Mouse (Mus musculus): ENCODE results near the gene Fam189a1.

Gene Fam189a1

DNA sequence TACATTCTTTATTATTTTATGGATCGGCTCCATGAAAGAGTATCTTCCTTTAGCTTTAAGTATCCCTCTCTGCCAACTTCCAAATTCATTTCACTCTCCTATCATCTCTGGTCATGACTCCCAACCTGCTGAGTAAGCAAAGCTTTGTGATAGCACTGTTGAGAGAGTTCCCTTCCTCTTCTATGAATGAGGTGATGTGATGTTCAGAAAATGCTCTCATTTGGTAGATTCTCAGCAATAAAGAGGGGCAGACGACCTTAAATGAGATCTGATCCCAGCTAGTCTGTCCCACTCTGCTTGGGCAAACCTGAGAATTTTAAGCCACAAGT lies 205.6 kb downstream of the Fam189a1 start:
- no peak for DNase-seq (ENCODE audit: low spot score in 2 of 2)

DNA sequence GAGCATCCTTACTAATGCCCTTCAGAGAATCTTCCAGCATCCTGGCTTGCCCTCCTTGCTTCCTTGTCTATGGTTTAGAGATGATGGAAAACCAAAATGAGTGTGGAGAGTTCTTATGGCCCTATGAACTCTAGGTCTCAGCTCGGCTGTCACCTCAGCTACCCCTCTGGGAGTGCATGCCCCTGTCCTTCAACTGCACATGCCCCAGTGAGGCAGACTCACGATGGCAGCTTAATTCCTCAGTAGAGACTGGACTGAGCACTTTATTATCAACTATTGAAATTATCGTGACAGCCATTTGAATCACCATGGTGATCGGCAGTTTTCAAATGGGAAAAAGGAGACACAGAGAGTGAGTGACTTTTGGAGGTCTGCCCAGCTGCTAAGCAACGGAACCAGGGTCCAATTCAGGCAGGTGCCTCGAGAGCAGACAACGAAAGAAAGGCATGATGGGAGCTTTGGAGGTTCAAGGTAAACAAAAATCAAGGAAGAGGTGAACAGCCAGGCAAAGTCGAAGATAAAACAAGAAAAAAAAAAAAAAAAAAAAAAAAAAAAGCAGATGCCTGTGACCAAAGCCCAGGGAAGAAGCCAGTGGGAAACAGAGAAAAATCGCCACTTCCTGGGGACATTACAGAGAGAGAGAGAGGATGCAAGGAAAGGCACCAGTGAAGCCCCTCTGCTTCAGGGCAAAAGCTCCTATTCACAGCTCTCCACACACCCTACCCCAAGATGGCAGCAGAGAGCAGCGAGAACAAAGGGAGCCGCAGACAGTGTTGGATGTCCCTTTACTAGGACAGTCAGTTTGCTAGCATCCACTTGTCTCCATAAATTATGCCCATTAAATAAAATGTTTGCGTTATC lies 206.2 kb downstream of the Fam189a1 start:
- peak; percentile 29 to 36 for DNase-seq (ENCODE audit: low spot score in 2 of 2)

- DNase-seq (ENCODE audit: low spot score in 2 of 2): no peak
Observed at GRCm38 (mm10) chr7:64949465-64949864, 206.9 kb downstream of the Fam189a1 start.

DNA sequence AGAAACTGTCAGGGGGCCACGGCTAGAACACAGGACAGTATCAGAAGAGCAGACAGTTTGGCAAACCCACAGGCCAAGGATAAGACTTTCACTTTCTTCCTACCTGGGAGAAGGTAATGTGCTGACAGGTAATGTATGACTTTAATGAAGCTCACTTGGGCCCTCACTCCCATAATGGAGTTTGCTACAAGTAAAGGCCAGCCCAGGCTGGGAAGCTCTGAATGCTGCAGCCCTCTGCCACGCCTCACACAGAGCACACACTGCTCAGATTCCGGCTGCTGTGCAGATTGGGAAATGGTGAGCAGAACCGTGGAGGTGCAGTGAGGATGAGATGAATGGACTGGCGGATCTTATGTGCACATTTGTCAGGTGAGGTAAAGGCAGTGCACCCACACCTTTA lies 211.7 kb downstream of the Fam189a1 start:
- DNase-seq (ENCODE audit: low spot score in 2 of 2): no peak

DNA sequence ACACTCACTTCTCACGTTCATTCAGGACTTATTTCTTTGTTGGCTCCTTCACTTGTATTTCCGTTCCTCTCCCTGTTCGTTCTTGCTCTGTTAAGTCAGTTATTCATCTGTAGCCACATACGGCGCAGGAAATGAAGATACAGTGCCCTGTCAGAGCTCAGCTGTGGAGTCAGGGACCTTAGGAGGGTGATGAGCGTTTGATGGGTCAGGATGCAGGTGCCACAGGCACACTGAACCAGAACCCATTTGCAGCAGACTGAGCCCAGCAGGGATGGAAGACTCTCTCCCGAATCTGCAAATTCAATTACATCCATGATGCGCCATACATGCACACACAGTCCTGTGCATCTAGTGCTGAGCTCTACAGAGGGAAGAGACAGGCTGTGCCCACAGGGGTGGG lies 212.2 kb downstream of the Fam189a1 start:
- DNase-seq (ENCODE audit: low spot score in 2 of 2): no peak

DNA sequence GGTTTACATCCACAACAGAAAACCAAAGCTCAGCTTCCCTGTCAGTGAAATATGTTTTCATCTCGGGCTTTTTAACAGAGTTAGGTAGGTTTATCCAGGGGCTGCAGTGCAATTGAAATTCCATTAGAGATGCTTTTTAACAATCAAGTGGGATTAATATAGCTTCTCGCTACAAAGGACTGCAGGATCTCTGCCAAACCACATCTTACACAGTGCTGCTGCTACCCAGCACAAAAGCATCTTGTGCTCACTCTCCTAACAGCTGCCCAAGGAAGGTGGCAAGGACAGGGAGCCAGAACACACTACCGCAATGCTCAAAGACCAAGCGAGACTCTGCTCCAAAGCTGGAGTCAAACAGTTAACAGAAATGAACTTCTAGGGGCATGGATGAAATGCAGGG lies 219.4 kb downstream of the Fam189a1 start:
- no peak for DNase-seq (ENCODE audit: low spot score in 2 of 2)

- no peak for DNase-seq (ENCODE audit: low spot score in 2 of 2)
Observed at GRCm38 (mm10) chr7:64934115-64934514, 222.3 kb downstream of the Fam189a1 start.

GRCm38 (mm10) chr7:64930980-64931379 lies 225.4 kb downstream of the Fam189a1 start:
- DNase-seq (ENCODE audit: low spot score in 2 of 2): peak in 1 of 2 experiments; percentile 36

DNA sequence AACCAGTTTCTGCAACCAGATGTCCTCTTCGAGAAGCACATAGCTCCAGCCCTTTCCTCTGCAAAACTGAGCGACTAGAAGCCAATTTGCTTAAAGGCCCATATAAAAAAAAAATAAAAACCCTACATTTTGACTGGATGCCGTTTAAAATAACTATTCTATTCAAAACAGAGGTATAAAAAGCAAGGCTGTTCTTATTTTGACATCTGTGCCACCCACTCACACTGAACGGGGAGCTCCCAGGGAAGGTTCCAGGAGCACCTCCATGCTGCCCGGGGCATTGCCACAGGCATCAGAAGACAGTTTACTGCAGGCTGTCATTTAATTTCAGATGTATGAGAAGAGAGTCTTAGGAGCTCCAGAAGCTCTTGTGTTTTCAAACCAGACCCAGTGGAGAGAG lies 232.5 kb downstream of the Fam189a1 start:
- peak in 1 of 2 experiments; percentile 42 for DNase-seq (ENCODE audit: low spot score in 2 of 2)

DNA sequence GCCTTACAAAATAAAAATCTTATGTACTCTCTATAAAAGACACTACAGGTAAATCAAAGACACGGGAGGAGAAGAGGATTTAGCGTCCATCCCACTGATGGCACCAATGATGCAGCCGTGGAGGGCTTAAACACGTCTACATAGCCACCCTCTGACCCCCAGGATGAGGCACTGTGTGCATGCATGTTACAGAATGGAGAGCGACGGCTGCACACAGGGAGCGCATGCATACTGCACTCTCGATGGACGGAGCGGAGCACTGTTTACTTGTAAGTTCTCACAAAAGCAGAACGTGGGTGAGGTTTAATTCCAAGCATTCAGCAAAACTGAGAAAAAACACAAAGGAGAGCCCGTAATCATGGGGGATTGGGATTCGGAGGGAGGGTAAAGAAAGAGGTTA lies 235.2 kb downstream of the Fam189a1 start:
- no peak for DNase-seq (ENCODE audit: low spot score in 2 of 2)

DNA sequence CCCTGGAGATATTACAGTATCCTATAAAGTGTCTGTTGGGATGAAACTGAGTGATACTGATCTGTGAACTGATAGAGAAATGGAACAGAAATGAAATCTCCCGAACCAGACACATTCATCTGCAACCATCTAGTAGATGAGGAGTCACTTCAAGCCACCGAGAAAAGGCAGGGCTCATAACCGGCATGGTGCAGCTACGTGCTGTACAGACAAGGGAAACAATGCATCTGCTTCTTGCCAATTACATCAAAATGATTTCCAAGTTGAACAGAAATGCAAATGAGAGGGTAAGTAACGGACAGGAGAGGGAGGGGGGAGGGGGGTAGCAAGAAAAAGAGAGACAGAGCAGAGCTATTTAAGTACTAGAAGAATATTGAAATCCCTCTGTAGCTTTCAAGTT lies 235.6 kb downstream of the Fam189a1 start:
- no peak for DNase-seq (ENCODE audit: low spot score in 2 of 2)

- no peak for DNase-seq (ENCODE audit: low spot score in 2 of 2)
Observed at GRCm38 (mm10) chr7:64916654-64917053, 239.7 kb downstream of the Fam189a1 start.

DNA sequence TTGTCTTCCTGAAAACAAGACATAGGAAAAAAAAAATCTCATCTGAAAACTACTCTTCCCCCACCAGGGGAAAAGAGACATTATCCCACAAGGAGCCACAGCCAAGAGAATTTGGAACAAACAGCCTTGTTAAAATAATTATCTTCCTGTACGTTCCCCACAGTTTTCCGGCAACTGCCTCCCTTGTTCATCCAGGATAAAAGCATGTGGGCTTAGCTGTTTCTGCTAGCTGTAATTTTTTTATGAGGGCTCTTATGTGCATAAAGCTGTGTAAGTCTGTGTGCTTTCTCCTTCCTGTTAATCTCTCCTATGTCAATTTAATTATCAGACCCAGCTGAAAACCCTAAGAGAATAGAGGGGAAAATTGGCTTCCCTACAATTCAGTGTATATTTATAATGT lies 241.2 kb downstream of the Fam189a1 start:
- no peak for DNase-seq (ENCODE audit: low spot score in 2 of 2)

- no peak for DNase-seq (ENCODE audit: low spot score in 2 of 2)
Observed at GRCm38 (mm10) chr7:64911945-64912344, 244.4 kb downstream of the Fam189a1 start.

DNA sequence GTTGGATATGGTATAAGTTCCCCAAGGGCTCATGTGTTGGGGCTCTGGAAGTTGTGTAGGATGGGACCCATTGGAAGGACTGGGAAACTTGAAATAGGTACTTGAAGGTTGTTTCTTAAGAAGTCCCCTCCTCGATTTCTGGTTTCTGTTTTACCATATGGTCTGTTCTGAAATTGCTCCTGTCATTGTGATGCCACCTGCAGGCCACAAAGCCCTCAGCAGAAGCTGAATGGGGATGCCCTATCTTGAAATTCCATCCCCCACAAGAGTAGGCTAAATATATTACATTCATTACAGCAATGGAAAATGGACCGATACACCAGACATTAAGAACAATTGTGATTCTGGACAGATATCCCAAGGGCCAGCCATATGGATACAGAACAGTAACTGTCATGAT lies 246.2 kb downstream of the Fam189a1 start:
- DNase-seq (ENCODE audit: low spot score in 2 of 2): no peak

GRCm38 (mm10) chr7:64906955-64907354 lies 249.4 kb downstream of the Fam189a1 start:
- DNase-seq (ENCODE audit: low spot score in 2 of 2): no peak

DNA sequence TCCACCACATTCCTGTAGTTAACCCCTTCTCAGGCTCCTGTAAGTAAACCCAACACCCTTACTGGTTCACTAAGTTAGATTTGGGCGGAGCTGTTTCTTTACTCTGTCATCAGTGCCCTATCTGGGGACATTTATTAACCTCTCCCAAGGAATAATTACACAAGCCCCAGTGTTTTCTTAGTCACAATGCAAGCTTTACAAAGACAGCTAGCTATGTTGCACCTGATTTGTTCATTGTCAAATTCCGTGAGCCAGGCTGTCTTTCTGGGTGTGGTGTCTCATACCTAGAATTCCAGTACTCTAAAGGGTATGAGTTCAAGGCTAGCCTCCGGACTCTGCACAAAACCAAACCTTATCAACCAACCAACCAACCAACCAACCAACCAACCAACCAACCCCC lies 250.9 kb downstream of the Fam189a1 start:
- no peak for DNase-seq (ENCODE audit: low spot score in 2 of 2)

DNA sequence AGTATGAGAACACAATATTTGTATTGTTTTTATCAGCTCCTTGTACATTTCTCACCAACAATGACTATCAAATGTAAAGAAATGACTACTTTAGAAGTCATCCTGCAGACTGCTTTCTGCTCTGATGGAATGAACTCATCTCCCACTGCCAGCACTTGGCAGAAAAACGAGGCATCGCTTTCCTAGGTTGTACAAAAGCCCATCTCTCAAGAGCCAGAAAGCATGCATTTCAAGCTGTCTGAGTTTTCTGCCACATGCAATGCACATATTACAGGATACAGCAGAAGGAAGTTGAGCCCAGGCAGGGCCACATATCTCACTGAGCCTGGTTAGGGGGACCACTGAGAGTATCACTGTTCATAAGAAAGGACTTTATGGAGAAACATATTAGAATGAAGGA lies 256.1 kb downstream of the Fam189a1 start:
- DNase-seq (ENCODE audit: low spot score in 2 of 2): no peak

GRCm38 (mm10) chr7:64896587-64896986 lies 259.8 kb downstream of the Fam189a1 start:
- no peak for DNase-seq (ENCODE audit: low spot score in 2 of 2)

- no peak for DNase-seq (ENCODE audit: low spot score in 2 of 2)
Observed at GRCm38 (mm10) chr7:64895685-64896101, 260.7 kb downstream of the Fam189a1 start.

GRCm38 (mm10) chr7:64891139-64891538 lies 265.2 kb downstream of the Fam189a1 start:
- no peak for DNase-seq (ENCODE audit: low spot score in 2 of 2)

DNA sequence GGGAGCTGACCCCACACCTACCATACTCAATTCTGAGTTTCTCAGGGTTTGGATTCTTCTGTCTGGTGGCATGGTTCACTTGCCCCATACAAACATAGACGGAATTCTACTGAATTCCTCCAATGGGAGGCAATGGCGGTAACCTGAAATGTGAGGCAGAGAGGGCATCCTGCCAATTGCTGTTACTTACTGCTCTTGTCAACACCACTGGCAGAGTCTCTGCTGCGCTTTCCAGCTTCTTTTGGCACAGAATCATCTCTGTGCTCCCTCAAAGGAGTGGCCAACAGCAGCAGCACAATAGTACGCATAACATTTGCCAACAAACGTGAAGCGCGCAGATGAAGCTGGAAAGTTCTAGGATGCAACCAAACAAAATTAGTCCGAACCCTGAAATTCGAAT lies 266.5 kb downstream of the Fam189a1 start:
- DNase-seq (ENCODE audit: low spot score in 2 of 2): peak in 1 of 2 experiments; percentile 38

DNA sequence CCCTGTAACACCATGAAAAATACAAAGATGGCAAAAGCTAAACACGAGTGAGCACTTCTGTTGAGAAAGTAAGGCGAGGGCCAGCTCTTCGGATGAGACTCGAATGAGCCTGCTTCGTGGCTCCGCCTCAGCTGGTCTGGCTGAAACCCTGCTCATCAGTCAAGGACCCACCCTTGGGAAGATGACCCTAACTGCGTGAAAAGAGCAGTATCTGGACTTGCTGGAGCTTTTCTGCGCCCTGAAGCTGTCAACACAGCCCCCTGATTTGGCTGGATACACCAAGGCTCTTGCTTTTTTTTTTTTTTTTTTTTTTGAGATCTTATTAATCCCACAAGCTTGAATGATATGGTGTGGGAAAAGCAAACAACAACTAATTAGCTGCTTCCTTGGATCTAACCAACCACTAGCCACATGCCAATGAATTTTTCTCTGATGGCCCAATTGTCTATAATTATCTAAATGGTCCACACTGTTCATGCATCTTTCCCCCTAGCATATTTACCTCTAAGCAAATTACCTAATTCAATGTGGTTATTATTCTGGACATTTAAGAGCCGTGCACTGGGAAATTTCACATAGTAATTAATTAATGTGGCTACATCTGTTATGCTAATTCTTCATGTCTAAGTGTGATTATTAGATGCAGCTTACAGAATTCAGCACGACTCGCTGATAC lies 272.0 kb downstream of the Fam189a1 start:
- no peak for DNase-seq (ENCODE audit: low spot score in 2 of 2)

Measured in right cerebral cortex, postnatal 36 days (tissue).